Comparison of ENCODE assay signal across 23 mouse cellular contexts in genomic region chr14:121229036-121229773, GRCm38 (mm10).
A peak's percentile ranks its signal among the peaks of the same experiment; 100 is the strongest.
DNase-seq lines count a peak whose midpoint lies in the region; ATAC-seq and TF ChIP-seq lines count a peak whose summit lies in the region.
"Had no signal": no experiment of that assay in that cellular context is flagged by ENCODE, and none has a peak within 500 bp of the region (broad histone marks: within the 10 kb centered on the region; RNA-seq: fewer than 3 reads in every experiment).

No protein-coding gene starts in this region.

- WGBS in kidney, adult 2 months = 50% methylated on average over 9 of the region's 9 CpGs
- WGBS in kidney, embryonic 16.5 days = 55% methylated on average over 9 of the region's 9 CpGs

- no peaks in the 10 kb centered on the region for H3K27me3 ChIP-seq in kidney, adult 2 months (replicated peaks; ENCODE audit: control insufficient read depth, insufficient read depth, low read length)
- H3K27me3 ChIP-seq in kidney, embryonic 16.5 days (ENCODE audit: insufficient read depth, low read length) = no peaks in the 10 kb centered on the region
- H3K27me3 ChIP-seq: embryonic facial prominence, embryonic 15.5 days; forebrain, embryonic 15.5 days; heart, embryonic 15.5 days had no signal

- no peak overlapping the region for H3K4me2 ChIP-seq in kidney, embryonic 16.5 days (replicated peaks; ENCODE audit: low read depth, low read length)
- H3K4me2 ChIP-seq: embryonic facial prominence, embryonic 15.5 days; forebrain, embryonic 15.5 days; heart, embryonic 11.5 days; heart, embryonic 15.5 days; hindbrain, embryonic 14.5 days had no signal

- no peak overlapping the region for H3K27ac ChIP-seq in kidney, adult 2 months (ENCODE audit: insufficient read depth, low read depth, low read length)
- H3K27ac ChIP-seq in kidney, embryonic 16.5 days (ENCODE audit: low read length) = no peak overlapping the region
- H3K27ac ChIP-seq: embryonic facial prominence, embryonic 15.5 days; forebrain, embryonic 15.5 days; heart, embryonic 15.5 days; hindbrain, embryonic 14.5 days had no signal

- no peak overlapping the region for H3K9ac ChIP-seq in kidney, embryonic 16.5 days (replicated peaks; ENCODE audit: low read length)
- H3K9ac ChIP-seq: embryonic facial prominence, embryonic 15.5 days; forebrain, embryonic 15.5 days; heart, embryonic 15.5 days; hindbrain, embryonic 14.5 days had no signal

- H3K9me3 ChIP-seq in kidney, embryonic 16.5 days (ENCODE audit: low read length) = no peaks in the 10 kb centered on the region
- H3K9me3 ChIP-seq: embryonic facial prominence, embryonic 15.5 days; forebrain, embryonic 15.5 days; heart, embryonic 15.5 days had no signal

- TF ChIP-seq POLR2A in kidney, adult 2 months (IDR thresholded peaks at IDR 0.05; ENCODE audit: low read depth, low read length) = no peak

- H3K4me1 ChIP-seq in kidney, adult 2 months (ENCODE audit: control insufficient read depth, insufficient read depth, low read length) = no peaks in the 10 kb centered on the region
- peaks cover 15% of the 10 kb centered on the region; the same call in 1 of the 2 replicates for H3K4me1 ChIP-seq in kidney, embryonic 16.5 days (ENCODE audit: insufficient read depth, low read length)
- H3K4me1 ChIP-seq: embryonic facial prominence, embryonic 15.5 days; forebrain, embryonic 15.5 days had no signal

- no peak overlapping the region for H3K4me3 ChIP-seq in kidney, adult 2 months (ENCODE audit: insufficient read depth, low read depth, low read length)
- H3K4me3 ChIP-seq in kidney, embryonic 16.5 days (ENCODE audit: low read length) = no peak overlapping the region
- H3K4me3 ChIP-seq: embryonic facial prominence, embryonic 15.5 days; forebrain, embryonic 15.5 days; heart, embryonic 15.5 days had no signal

- peak; percentile 33 for DNase-seq in kidney, adult 2 months
- DNase-seq in kidney, postnatal 4 days = no peak
- DNase-seq in kidney, adult 8-10 months = no peak
- peak; percentile 60 for DNase-seq in 3T3-L1 (ENCODE audit: low read depth, low spot score)
- peak; percentile 59 for DNase-seq in NIH3T3 (ENCODE audit: low read depth)
- DNase-seq in yolk sac, embryonic 10.5 days (ENCODE audit: low spot score) = no peak
- DNase-seq: adrenal gland, postnatal 10 days; cerebellum, adult 11 months; cerebellum, adult 8-10 months; cerebellum, postnatal 14 days; embryo, embryonic 11 days; gastrocnemius, postnatal 36 days; heart, adult 11 months; heart, postnatal 14 days had no signal

- TF ChIP-seq CTCF in kidney, adult 2 months (conservative IDR thresholded peaks at IDR 0.05; ENCODE audit: insufficient read depth, insufficient read length, low read depth, low read length) = no peak

- peak; percentile 69; the same call in 1 of the 2 replicates for ATAC-seq in kidney, embryonic 16.5 days (ENCODE audit: low FRiP score, low TSS enrichment)
- no peak for ATAC-seq in erythroblast, adult 5-6 weeks (replicated peaks; ENCODE audit: low FRiP score, poor library complexity, severe bottlenecking)
- ATAC-seq: CD4-positive, CD25-positive, alpha-beta regulatory T cell, adult 4 months; forebrain, embryonic 15.5 days had no signal

- no peaks in the 10 kb centered on the region; the same call in 1 of the 2 replicates for H3K36me3 ChIP-seq in kidney, adult 2 months (ENCODE audit: control insufficient read depth, insufficient read depth, low read length)
- peaks cover 43% of the 10 kb centered on the region for H3K36me3 ChIP-seq in kidney, embryonic 16.5 days (ENCODE audit: insufficient read depth, low read length)
- H3K36me3 ChIP-seq: G1E had no signal

Comparison
In these comparisons a context has a peak if more than half of its experiments do, and no peak if none do; other contexts are left out.
1. DNase-seq: peak in kidney, adult 2 months (single experiment), 3T3-L1 (single experiment) and NIH3T3 (single experiment); none in kidney, postnatal 4 days (0 of 2), kidney, adult 8-10 months (0 of 2) and yolk sac, embryonic 10.5 days (single experiment).